Mouse (Mus musculus) embryo, embryonic 11 days (tissue): ENCODE data around the gene Inhbe.
A peak's percentile ranks its signal among the peaks of the same experiment; 100 is the strongest.

ENCODE experiments used
- DNase-seq: peaks from one replicate; pipeline ENCODE4 v3.0.0-alpha.2; 2015

Inhbe gene

GRCm38 (mm10) chr10:127341891-127342639 is 12.1 kb downstream of the Inhbe start, which contains the start of gene Gli1:
Gli1 (minus strand) TSS chr10:127341974.
- DNase-seq: peak; percentile 91

GRCm38 (mm10) chr10:127341360-127341690 is 12.9 kb downstream of the Inhbe start:
- DNase-seq: peak; percentile 65

GRCm38 (mm10) chr10:127340577-127341359 is 13.4 kb downstream of the Inhbe start:
- DNase-seq: peak; percentile 83

- DNase-seq: peak; percentile 91
These were observed 14.3 kb downstream of the Inhbe start for GRCm38 (mm10) chr10:127339683-127340576.

GRCm38 (mm10) chr10:127338930-127339682 is 15.1 kb downstream of the Inhbe start:
- DNase-seq: peak; percentile 93

GRCm38 (mm10) chr10:127337536-127338099 is 16.6 kb downstream of the Inhbe start:
- no peak for DNase-seq

GRCm38 (mm10) chr10:127336952-127337351 is 17.3 kb downstream of the Inhbe start:
- no peak for DNase-seq

- no peak for DNase-seq
These were observed 18.9 kb downstream of the Inhbe start for GRCm38 (mm10) chr10:127335271-127335670.

GRCm38 (mm10) chr10:127333152-127333551 is 21.1 kb downstream of the Inhbe start:
- peak; percentile 20 for DNase-seq

GRCm38 (mm10) chr10:127332211-127332874 is 21.9 kb downstream of the Inhbe start:
- DNase-seq: peak; percentile 58

GRCm38 (mm10) chr10:127330212-127330611 is 24.0 kb downstream of the Inhbe start:
- no peak for DNase-seq

- DNase-seq: no peak
These were observed 26.6 kb downstream of the Inhbe start for GRCm38 (mm10) chr10:127327461-127328145.

GRCm38 (mm10) chr10:127326828-127327227 is 27.4 kb downstream of the Inhbe start:
- DNase-seq: peak; percentile 26

- DNase-seq: peak; percentile 56
These were observed 28.0 kb downstream of the Inhbe start for GRCm38 (mm10) chr10:127326017-127326801.

- peak; percentile 17 for DNase-seq
These were observed 28.7 kb downstream of the Inhbe start for GRCm38 (mm10) chr10:127325454-127326016.

GRCm38 (mm10) chr10:127324495-127324894 is 29.7 kb downstream of the Inhbe start:
- DNase-seq: peak; percentile 67

- no peak for DNase-seq
These were observed 30.9 kb downstream of the Inhbe start for GRCm38 (mm10) chr10:127323131-127323855.

- no peak for DNase-seq
These were observed 31.5 kb downstream of the Inhbe start for GRCm38 (mm10) chr10:127322669-127323068.

- no peak for DNase-seq
These were observed 32.0 kb downstream of the Inhbe start for GRCm38 (mm10) chr10:127322178-127322577.
